Mouse (Mus musculus) MEL (cell line): ENCODE measurements around the gene Surf2. TPM values are rescaled to one million over a fixed set of nuclear protein-coding genes. Genes with fewer than 3 reads are reported as not detected.

Experiments used
- DNase-seq: peaks from one replicate; pipeline ENCODE4 v3.0.0; 2011; ENCODE audit warnings: low read depth, low spot score
- H3K27ac ChIP-seq: 2 replicates; pipeline ENCODE4 v1.5.1; 2012; ENCODE audit warnings: low read depth, mild to moderate bottlenecking, control low read depth, low read length, moderate library complexity; ENCODE audit not compliant: control insufficient read depth
- H3K27me3 ChIP-seq, 2 experiments: fragments of 150-350 bp in 1 of 2; sonication (generic) in 1 of 2; 2 replicates each; pipeline ENCODE4 v1.6.1; 2012; ENCODE audit warnings: low read length in 2 of 2, mild to moderate bottlenecking in 2 of 2, improper control_type of control experiment in 1 of 2, moderate library complexity in 1 of 2; ENCODE audit not compliant: insufficient read depth in 2 of 2, control insufficient read depth in 1 of 2
- H3K36me3 ChIP-seq, 2 experiments: 2 replicates each; pipeline ENCODE4 v1.6.1; 2012 to 2014; ENCODE audit warnings: low read length in 2 of 2, improper control_type of control experiment in 1 of 2, inconsistent platforms in 1 of 2, mild to moderate bottlenecking in 1 of 2; ENCODE audit not compliant: insufficient read depth in 2 of 2, control insufficient read depth in 1 of 2
- H3K4me1 ChIP-seq, 2 experiments: fragments of 150-350 bp in 1 of 2; sonication (generic) in 1 of 2; 2 replicates each; pipeline ENCODE4 v1.6.1; 2012; ENCODE audit warnings: low read length in 2 of 2, improper control_type of control experiment in 1 of 2, mild to moderate bottlenecking in 1 of 2; ENCODE audit not compliant: insufficient read depth in 2 of 2, control insufficient read depth in 1 of 2
- H3K4me3 ChIP-seq, 2 experiments: fragments of 150-350 bp in 1 of 2; sonication (generic) in 1 of 2; 2 replicates each; pipeline ENCODE4 v1.5.1; 2012; ENCODE audit warnings: low read depth in 2 of 2, low read length in 2 of 2, mild to moderate bottlenecking in 2 of 2, moderate library complexity in 2 of 2, control low read depth in 1 of 2, improper control_type of control experiment in 1 of 2; ENCODE audit not compliant: control insufficient read depth in 1 of 2, insufficient read depth in 1 of 2
- H3K79me2 ChIP-seq: 2 replicates; pipeline ENCODE4 v1.6.1; 2012; ENCODE audit warnings: mild to moderate bottlenecking, low read length, moderate library complexity; ENCODE audit not compliant: control insufficient read depth, poor library complexity, insufficient read depth
- H3K9ac ChIP-seq: 2 replicates; pipeline ENCODE4 v1.6.1; 2012; ENCODE audit warnings: low read depth, mild to moderate bottlenecking, control low read depth, low read length, moderate library complexity; ENCODE audit not compliant: control insufficient read depth, poor library complexity, severe bottlenecking
- H3K9me3 ChIP-seq: fragments of 150-350 bp; sonication (generic); replicated peaks from 2 replicates; pipeline ENCODE4 v1.6.1; 2012; ENCODE audit warnings: mild to moderate bottlenecking, low read length, improper control_type of control experiment, moderate library complexity; ENCODE audit not compliant: insufficient read depth
- E2F4 ChIP-seq: IDR thresholded peaks from 2 replicates; pipeline ENCODE4 v1.6.1; 2011; ENCODE audit warnings: low read depth, low read length, improper control_type of control experiment, borderline replicate concordance
- ELF1 ChIP-seq: IDR thresholded peaks from 2 replicates; pipeline ENCODE4 v1.6.1; 2014; ENCODE audit warnings: low read depth, mild to moderate bottlenecking, inconsistent platforms, low read length, improper control_type of control experiment, moderate library complexity
- ETS1 ChIP-seq: IDR thresholded peaks from 2 replicates; pipeline ENCODE4 v1.6.1; 2012; ENCODE audit warnings: low read depth, mild to moderate bottlenecking, inconsistent platforms, low read length, improper control_type of control experiment, moderate library complexity
- GABPA ChIP-seq: IDR thresholded peaks from 2 replicates; pipeline ENCODE4 v1.6.1; 2012; ENCODE audit warnings: low read depth, mild to moderate bottlenecking, inconsistent platforms, low read length, improper control_type of control experiment, moderate library complexity
- JUND ChIP-seq: IDR thresholded peaks from 2 replicates; pipeline ENCODE4 v1.6.1; 2011; ENCODE audit warnings: low read depth, mild to moderate bottlenecking, improper control_type of control experiment, low read length
- KAT2A ChIP-seq: conservative IDR thresholded peaks from 2 replicates; pipeline ENCODE4 v1.6.1; 2012; ENCODE audit warnings: low read depth, low read length, improper control_type of control experiment, inconsistent platforms
- MAFK ChIP-seq: IDR thresholded peaks from 2 replicates; pipeline ENCODE4 v1.6.1; 2011; ENCODE audit warnings: low read depth, mild to moderate bottlenecking, low read length, improper control_type of control experiment, borderline replicate concordance
- MAX ChIP-seq: IDR thresholded peaks from 2 replicates; pipeline ENCODE4 v1.6.1; 2011; ENCODE audit warnings: low read length, improper control_type of control experiment
- MEF2A ChIP-seq: IDR thresholded peaks from 2 replicates; pipeline ENCODE4 v1.6.1; 2014; ENCODE audit warnings: low read depth, mild to moderate bottlenecking, inconsistent platforms, low read length, improper control_type of control experiment; ENCODE audit not compliant: poor library complexity, insufficient replicate concordance, severe bottlenecking; ENCODE audit errors: extremely low read depth
- MYC ChIP-seq: IDR thresholded peaks from 2 replicates; pipeline ENCODE4 v1.6.1; 2011; ENCODE audit warnings: low read depth, mild to moderate bottlenecking, low read length, improper control_type of control experiment, moderate library complexity
- NELFE ChIP-seq: IDR thresholded peaks from 2 replicates; pipeline ENCODE4 v1.6.1; 2011; ENCODE audit warnings: low read depth, low read length, improper control_type of control experiment
- NRF1 ChIP-seq: IDR thresholded peaks from 2 replicates; pipeline ENCODE4 v1.6.1; 2014; ENCODE audit warnings: low read depth, mild to moderate bottlenecking, inconsistent platforms, low read length, improper control_type of control experiment, moderate library complexity; ENCODE audit not compliant: poor library complexity, insufficient read depth, severe bottlenecking
- POLR2AphosphoS2 ChIP-seq: IDR thresholded peaks from 2 replicates; pipeline ENCODE4 v1.6.1; 2011; ENCODE audit warnings: low read length, improper control_type of control experiment
- POLR2AphosphoS5 ChIP-seq: IDR thresholded peaks from 2 replicates; pipeline ENCODE4 v1.6.1; 2012; ENCODE audit warnings: low read depth, borderline replicate concordance, mild to moderate bottlenecking, inconsistent platforms, low read length, moderate library complexity, mixed read lengths
- RCOR1 ChIP-seq: IDR thresholded peaks from 2 replicates; pipeline ENCODE4 v1.6.1; 2012; ENCODE audit warnings: low read depth, mild to moderate bottlenecking, inconsistent platforms, low read length, improper control_type of control experiment
- SIN3A ChIP-seq: IDR thresholded peaks from 2 replicates; pipeline ENCODE4 v1.6.1; 2012; ENCODE audit warnings: low read length, improper control_type of control experiment, inconsistent platforms
- SMC3 ChIP-seq: IDR thresholded peaks from 2 replicates; pipeline ENCODE4 v1.6.1; 2011; ENCODE audit warnings: low read depth, low read length, improper control_type of control experiment
- TBP ChIP-seq: IDR thresholded peaks from 2 replicates; pipeline ENCODE4 v1.8.0; 2011; ENCODE audit warnings: low read depth, low read length, improper control_type of control experiment
- USF1 ChIP-seq: IDR thresholded peaks from 2 replicates; pipeline ENCODE4 v1.6.1; 2014; ENCODE audit warnings: low read depth, mild to moderate bottlenecking, inconsistent platforms, low read length, improper control_type of control experiment, moderate library complexity
- USF2 ChIP-seq, 2 experiments: IDR thresholded peaks; 2 replicates each; pipeline ENCODE4 v1.6.1; 2011 to 2012; ENCODE audit warnings: improper control_type of control experiment in 2 of 2, low read length in 2 of 2, borderline replicate concordance in 1 of 2, inconsistent platforms in 1 of 2, low read depth in 1 of 2, mild to moderate bottlenecking in 1 of 2; ENCODE audit not compliant: insufficient read depth in 1 of 2
- ZC3H11A ChIP-seq: IDR thresholded peaks from 2 replicates; pipeline ENCODE4 v1.6.1; 2012; ENCODE audit warnings: low read depth, mild to moderate bottlenecking, inconsistent platforms, low read length, improper control_type of control experiment
- ZKSCAN1 ChIP-seq: IDR thresholded peaks from 2 replicates; pipeline ENCODE4 v1.6.1; 2012; ENCODE audit warnings: low read depth, mild to moderate bottlenecking, inconsistent platforms, low read length, improper control_type of control experiment, moderate library complexity
- ZNF384 ChIP-seq: IDR thresholded peaks from 2 replicates; pipeline ENCODE4 v1.6.1; 2012; ENCODE audit warnings: low read depth, mild to moderate bottlenecking, inconsistent platforms, low read length, improper control_type of control experiment
- polyA plus RNA-seq, 2 experiments: library from polyadenylated mRNA; stranded (reverse) in 1 of 2; unstranded in 1 of 2; fragments of >175 nt in 1 of 2; fragments of >200 nt in 1 of 2; gene quantifications; 2 replicates each; pipeline versions ENCODE4 v1.2.1 to v1.2.4; 2012; ENCODE audit warnings: low replicate concordance in 2 of 2, low read depth in 1 of 2; ENCODE audit not compliant: insufficient read length in 2 of 2, insufficient read depth in 1 of 2, missing spikeins in 1 of 2
- total RNA-seq: library from RNA; depleted of rRNA; stranded (reverse); fragments of 300-350 nt; gene quantifications from 2 replicates; pipeline ENCODE4 v1.2.3, GENCODE M21; 2012

The Surf2 gene
- total and polyA plus RNA-seq, 3 experiments = 63.1 to 84.8 TPM; not detected in 1

DNA sequence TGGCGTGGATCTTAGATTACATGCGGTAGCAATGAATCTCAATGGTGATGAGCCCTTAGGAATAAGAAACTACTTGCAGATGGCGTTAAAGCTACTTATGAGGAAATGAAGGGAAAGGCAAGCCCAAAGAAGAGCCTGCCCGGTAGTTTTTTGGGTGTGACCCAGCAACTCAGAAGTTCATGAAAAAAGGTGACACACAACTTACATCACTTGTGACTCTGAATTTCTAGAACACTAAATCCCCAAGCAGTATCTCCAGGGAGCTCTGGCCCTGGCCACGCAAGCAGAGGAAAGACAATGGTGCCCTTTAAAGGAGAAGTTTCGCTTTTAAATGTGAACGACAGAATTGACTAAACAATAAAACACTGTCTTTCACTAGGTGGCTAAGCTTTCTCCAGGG lies 12.9 kb upstream of the Surf2 start:
- Histone ChIP-seq H3K27ac (peak overlapping the region; percentile 91), H3K79me2 (peaks cover 51% of the 10 kb centered on the region), H3K4me1 (peaks cover 0 to 4% of the 10 kb centered on the region in 2 experiments; a peak in 1 of 4 replicates), H3K9me3 (no peaks in the 10 kb centered on the region), H3K9ac (peak overlapping the region; percentile 79), H3K4me3 (peak overlapping the region; percentile 74 to 82), H3K27me3 (no peaks in the 10 kb centered on the region), H3K36me3 (peaks cover 1 to 10% of the 10 kb centered on the region in 2 experiments)
- peak; percentile 70 for DNase-seq
- no peak for TF ChIP-seq SIN3A
- 0 out of 2 replicates have a peak, but pooled peaks have one; percentile 22 for TF ChIP-seq RCOR1
- no peak for TF ChIP-seq SMC3
- no peak for TF ChIP-seq ETS1
- TF ChIP-seq KAT2A = no peak
- 0 out of 2 replicates have a peak, but pooled peaks have one; percentile 10 for TF ChIP-seq MYC
- 0 out of 2 replicates have a peak, but pooled peaks have one; percentile 53 for TF ChIP-seq MAX

DNA sequence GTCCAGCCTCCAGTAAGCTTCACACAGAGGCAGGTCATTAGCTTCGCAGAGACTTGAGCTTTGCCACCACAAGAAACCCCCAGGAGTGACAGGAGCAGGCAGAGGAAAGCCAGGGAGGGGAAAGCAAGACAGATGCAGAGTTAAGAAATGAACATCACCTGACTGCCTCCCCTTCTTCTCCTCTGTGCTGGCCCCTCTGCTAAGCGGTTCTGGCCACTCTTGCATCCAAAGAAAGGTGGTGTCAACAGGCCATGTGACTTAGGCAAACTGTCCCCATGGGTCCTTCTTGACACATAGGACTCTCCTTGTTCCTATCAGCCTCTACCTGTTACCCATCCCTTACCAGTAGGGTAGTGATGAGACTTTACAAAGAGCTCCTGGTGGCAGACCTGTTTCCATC lies 10.2 kb upstream of the Surf2 start:
- peaks cover 57% of the 10 kb centered on the region for H3K79me2 ChIP-seq
- H3K9me3 ChIP-seq = no peaks in the 10 kb centered on the region
- DNase-seq = no peak
- no peaks in the 10 kb centered on the region for H3K27me3 ChIP-seq
- H3K9ac ChIP-seq = no peak overlapping the region
- H3K4me3 ChIP-seq = no peak overlapping the region
- TF ChIP-seq ZNF384 (no peak), ETS1 (no peak), ELF1 (no peak), ZKSCAN1 (no peak), USF2 (IDR thresholded peaks at IDR 0.05; ENCODE audit: borderline replicate concordance in 1 of 2, insufficient read depth in 1 of 2, low read depth in 1 of 2, low read length in 2 of 2) (no peak), TBP (no peak), ZC3H11A (no peak), MAFK (no peak), RCOR1 (no peak), E2F4 (no peak), POLR2AphosphoS2 (no peak), NELFE (no peak), POLR2AphosphoS5 (no peak), MEF2A (no peak), NRF1 (no peak), SIN3A (no peak), GABPA (no peak), JUND (no peak), USF1 (no peak), MYC (no peak)
- TF ChIP-seq, all 39 proteins: peak for 0
- Histone ChIP-seq H3K27ac (no peak overlapping the region), H3K36me3 (peaks cover 0 to 13% of the 10 kb centered on the region in 2 experiments; a peak in 2 of 4 replicates), H3K4me1 (peaks cover 2 to 11% of the 10 kb centered on the region in 2 experiments; a peak in 3 of 4 replicates)
